Mouse (Mus musculus) left cerebral cortex, postnatal 10 days (tissue): Measurements from ENCODE around the gene Magi1. TPM values are rescaled to one million over a fixed set of nuclear protein-coding genes. Genes with fewer than 3 reads are reported as not detected.

Source experiments
- DNase-seq, 2 experiments: peaks; one replicate each; pipeline ENCODE4 v3.0.0; 2021 to 2022; ENCODE audit warnings: low spot score in 2 of 2, mixed read lengths in 1 of 2; ENCODE audit errors: extremely low spot score in 1 of 2
- intact Hi-C: fragments of 180-260 bp; cut with DNase I; formaldehyde crosslinking; loops from one replicate; pipeline ENCODE4 v1.15.1; 2025
- total RNA-seq, 2 experiments: library from RNA; stranded (reverse); gene quantifications; 2 replicates each; pipeline ENCODE4 v1.2.3; 2021

The Magi1 gene
- total RNA-seq, 2 experiments from 2014 or later: 89.8 to 91.8 TPM

GRCm38 (mm10) chr6:94264183-94264941, 19.4 kb downstream of the Magi1 start:
- intact Hi-C loops: no loop called here

DNA sequence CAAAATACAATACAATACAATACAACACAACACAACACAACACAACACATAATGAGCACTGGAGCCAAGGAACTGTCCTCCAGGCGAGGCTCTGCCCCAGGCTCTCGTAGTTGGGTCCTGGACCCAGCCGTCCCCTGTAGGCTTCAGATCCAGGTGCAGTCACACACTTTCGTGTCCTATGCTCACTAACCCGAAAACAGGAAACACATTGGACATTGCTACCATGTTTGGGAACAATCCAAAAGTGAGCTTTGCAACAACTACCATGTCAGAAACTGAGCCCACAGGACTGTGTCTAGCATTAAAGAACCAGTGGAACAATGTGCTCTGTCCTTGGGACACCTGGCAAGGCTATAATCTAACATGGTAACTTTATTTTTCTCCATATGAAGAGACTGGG, 22.9 kb downstream of the Magi1 start:
- no peak for DNase-seq
- intact Hi-C loops: no loop called here

More at GRCm38 (mm10) chr6:94264183-94264941, 19.4 kb downstream of the Magi1 start:
- DNase-seq: no peak

- DNase-seq: no peak
- intact Hi-C loops: no loop called here
These were observed 23.7 kb downstream of the Magi1 start for GRCm38 (mm10) chr6:94259981-94260380.

DNA sequence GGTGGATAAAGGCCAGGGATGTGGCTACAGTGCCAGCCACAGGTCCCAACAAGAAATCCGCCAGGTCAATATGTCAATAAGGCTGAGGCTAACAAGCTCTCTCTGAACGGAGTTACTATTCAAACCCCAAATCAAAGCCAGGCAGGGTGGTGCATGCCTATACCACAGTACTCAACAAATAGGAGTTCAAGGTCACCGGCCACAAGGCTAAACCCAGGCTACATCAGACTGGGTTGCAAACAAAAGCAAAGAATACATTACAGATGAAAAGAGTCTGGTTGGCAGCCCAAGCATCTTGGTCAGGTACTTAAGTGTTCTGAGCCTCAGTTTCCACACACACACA, 25.9 kb downstream of the Magi1 start:
- no peak for DNase-seq
- intact Hi-C loops: no loop called here

GRCm38 (mm10) chr6:94256982-94257830, 26.5 kb downstream of the Magi1 start:
- DNase-seq: no peak
- intact Hi-C loops: no loop called here

DNA sequence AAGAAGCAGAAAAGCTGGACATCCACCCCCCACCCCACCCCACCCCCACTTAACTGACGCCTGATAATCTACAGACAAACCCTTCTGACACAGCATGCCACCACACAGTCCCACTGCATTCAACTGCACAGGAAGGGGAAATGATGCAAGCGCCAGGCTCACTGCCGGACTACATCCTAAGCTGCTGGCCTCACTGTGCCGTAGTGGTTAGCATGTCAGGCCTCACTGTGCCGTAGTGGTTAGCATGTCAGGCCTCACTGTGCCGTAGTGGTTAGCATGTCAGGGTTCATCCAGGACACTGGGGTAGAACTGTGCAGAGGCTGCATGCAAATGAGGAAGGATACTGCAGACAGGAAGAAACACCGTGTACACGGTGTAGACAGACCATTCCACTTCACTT, 29.8 kb downstream of the Magi1 start:
- DNase-seq: no peak
- intact Hi-C loops: no loop called here

DNA sequence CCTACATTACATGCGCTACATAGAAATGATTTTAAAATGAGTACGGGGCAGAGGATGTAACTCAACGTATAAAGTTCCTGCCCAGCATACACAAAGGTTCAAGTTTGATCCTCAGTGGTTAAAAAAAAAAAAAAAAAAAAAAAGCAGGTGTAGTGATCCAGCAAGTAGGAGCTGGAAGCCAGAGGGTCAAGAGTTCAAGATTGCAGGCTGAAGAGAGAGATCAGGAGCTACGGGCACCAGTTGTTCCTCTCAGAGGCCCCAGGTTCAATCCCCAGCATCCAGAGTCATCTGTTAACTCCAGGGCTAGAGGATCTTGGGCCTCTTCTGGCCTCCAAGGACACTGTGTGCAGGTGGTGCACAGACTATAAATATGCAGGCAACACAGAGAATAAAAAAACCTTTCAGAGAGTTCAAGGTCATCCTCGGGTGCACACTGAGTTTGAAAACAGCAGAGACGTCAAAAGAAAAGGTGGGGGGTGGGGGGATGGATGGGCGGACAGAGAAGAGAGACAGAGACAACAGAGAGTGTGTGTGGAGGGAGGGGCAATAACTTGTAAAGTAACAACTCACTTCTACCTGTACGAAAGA, 32.3 kb downstream of the Magi1 start:
- intact Hi-C loops: no loop called here
- DNase-seq: no peak

GRCm38 (mm10) chr6:94249286-94249790, 34.4 kb downstream of the Magi1 start:
- no peak for DNase-seq
- intact Hi-C loops: no loop called here

DNA sequence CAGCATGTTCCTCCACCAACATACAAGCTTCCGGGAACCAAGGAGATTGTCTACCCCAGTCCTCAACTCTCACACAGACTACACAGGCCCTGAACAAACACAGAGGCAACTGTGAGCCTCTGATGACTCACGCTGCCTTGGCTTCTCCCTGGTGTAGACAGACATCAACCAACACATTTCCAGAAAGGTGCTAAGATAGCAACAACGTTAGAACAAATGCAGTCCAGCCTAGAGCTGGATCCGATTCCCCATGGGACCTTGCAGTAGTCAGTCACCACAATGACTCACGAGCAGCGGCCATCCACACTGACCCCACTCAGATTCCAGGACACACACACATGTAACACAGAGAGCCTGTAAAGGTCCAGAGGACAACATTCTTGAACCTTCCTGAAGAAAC, 42.5 kb downstream of the Magi1 start:
- intact Hi-C loops: no loop called here
- DNase-seq: no peak

- intact Hi-C loops: no loop called here
- no peak for DNase-seq
These were observed 45.1 kb downstream of the Magi1 start for GRCm38 (mm10) chr6:94238643-94239042.

- DNase-seq: no peak
- intact Hi-C loops: no loop called here
These were observed 46.8 kb downstream of the Magi1 start for GRCm38 (mm10) chr6:94236899-94237298.

DNA sequence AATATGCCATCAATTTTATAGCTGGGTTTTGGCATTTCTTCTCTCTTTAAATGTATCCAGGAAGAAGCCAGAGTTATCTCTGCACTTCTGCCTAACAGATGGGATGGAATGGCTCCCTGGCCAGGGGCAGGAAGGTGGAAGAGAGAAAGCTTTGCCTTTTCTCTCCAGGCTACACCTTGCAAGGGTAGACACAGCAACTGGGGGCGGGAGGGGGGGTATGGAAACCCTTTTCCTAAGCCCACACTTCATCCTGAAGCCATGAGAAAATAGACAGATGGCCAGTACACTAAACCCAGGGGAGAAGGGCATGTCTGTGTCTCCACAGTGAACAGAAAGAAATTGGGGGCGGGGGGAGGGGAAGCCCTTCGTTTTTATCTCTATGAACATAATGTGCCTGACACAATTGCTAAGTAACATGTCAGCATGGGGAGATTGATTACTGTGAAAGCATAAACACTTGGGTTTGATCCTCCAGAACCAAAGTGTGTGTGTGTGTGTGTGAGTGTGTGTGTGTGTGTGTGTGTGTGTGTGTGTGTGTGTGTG, 51.4 kb downstream of the Magi1 start:
- no peak for DNase-seq
- intact Hi-C loops: no loop called here

DNA sequence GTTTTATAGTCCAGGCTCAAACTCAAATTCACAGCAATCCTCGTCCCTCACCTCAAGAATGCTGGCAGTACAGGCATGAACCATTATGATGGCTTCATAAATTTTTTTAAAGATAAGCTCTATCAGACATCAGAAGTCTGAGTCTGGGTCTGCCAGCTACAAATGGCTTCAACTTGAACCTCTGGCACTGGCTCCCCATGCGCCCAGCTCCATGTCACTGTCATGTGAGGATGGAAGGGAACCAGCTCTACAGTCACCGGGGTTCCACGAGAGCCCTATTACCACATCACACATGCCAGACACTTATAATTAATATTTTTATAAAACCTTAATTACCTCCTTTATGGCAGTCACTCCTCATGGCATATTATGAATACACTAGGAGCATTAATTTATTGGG, 51.9 kb downstream of the Magi1 start:
- intact Hi-C loops: no loop called here

DNA sequence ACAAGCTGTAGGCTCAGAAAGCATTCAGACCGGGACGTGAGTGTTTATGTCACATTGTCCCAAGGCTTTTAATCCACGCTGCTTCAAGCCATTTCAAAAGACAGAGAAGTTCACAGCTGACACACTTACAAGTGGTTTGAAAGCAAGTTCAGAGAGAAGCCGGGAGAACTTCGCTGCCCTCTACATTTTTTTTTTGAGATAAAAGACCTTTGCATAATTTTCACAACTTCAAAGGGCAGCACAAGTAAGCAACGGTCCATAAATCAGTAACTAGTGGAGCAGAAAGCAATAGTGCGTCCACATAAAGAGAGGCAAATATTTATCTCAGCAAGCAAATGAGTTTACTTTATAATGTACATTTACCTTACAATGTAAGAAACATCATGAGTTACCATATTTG, 52.4 kb downstream of the Magi1 start:
- intact Hi-C loops: no loop called here
- no peak for DNase-seq

More for the DNA sequence above, 51.9 kb downstream of the Magi1 start:
- DNase-seq: no peak

DNA sequence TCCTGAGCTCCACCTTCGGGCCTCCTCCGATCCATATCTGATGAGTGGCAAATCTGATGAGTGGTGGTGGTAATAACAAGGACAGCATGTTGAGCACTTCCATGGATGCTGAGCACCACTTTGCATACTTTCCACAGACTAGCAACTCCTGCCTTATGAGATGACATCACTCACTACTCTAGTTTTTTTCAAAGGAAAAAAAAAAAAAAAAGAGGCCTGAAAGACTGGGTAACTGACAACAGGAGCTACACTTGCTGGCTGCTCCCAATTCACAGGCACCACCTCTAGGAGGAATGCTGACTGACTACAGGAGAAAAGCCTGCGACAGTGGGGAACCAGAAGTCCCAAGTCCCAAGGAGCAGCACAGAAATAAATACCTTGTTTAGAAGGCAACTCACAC, 52.8 kb downstream of the Magi1 start:
- no peak for DNase-seq
- intact Hi-C loops: no loop called here

GRCm38 (mm10) chr6:94230129-94230528, 53.6 kb downstream of the Magi1 start:
- DNase-seq: no peak
- intact Hi-C loops: no loop called here

DNA sequence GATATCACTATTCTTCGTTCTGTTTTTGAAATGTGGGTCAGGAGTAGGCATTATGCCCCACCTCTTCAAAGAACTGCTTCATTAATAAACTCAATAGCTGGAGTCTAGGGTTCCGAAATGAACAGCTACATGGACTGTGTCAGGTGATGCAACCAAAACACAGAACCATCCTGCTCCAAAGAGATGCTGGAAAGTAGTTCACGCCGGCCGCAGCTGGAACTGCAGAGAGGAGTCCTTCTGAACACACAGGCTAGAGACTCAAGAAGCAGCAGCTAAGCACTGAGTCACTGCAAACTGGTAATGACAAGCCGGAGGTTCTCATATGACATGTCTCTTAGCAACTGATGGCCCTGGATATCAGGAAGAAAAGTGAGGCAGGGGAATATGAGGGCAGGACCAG, 57.5 kb downstream of the Magi1 start:
- DNase-seq: peak; percentile 28 to 47
- intact Hi-C loops: no loop called here

- intact Hi-C loops: no loop called here
- peak; percentile 50 to 59 for DNase-seq
These were observed 57.9 kb downstream of the Magi1 start for GRCm38 (mm10) chr6:94225832-94226231.

DNA sequence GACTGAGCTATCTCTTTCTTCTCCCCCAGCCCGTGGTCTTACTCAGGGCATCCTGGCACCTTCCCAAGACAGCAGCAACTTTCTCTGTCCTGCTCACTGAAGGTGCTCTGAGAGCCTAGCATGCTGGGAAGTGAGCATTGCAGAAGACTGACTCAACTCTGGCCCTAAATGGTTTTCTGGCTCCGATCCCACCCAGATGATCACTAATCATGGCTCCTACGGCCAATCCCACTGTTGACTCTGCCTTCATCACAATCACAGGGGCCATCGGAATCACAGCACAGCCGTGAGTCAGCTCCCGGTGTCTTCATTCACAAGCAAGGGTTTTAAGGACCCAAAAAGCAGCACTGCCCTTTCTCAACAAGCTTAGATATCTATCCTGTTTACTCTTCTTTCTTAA, 58.6 kb downstream of the Magi1 start:
- intact Hi-C loops: no loop called here
- peak in 1 of 2 experiments; percentile 30 for DNase-seq
